Mouse (Mus musculus) stomach, postnatal 0 days (tissue): ENCODE results near the gene Oit3. TPM values are rescaled to one million over a fixed set of nuclear protein-coding genes. Genes with fewer than 3 reads are reported as not detected.

Experiments
- ATAC-seq: fragments of 200-750 bp; cut with Nextera tagmentation; 2 replicates; pipeline ENCODE4 v1.8.0; 2017; ENCODE audit not compliant: low FRiP score, low TSS enrichment
- DNase-seq: peaks from one replicate; pipeline ENCODE4 v3.0.0-alpha.2; 2016; ENCODE audit warnings: low spot score
- H3K27ac ChIP-seq: fragments of 300-500 bp; sonication (generic); replicated peaks from 2 replicates; pipeline ENCODE4 v1.5.1; 2014; ENCODE audit warnings: mild to moderate bottlenecking, control low read depth
- H3K27me3 ChIP-seq: fragments of 300-500 bp; sonication (generic); 2 replicates; pipeline ENCODE4 v1.6.1; 2014; ENCODE audit warnings: low read length; ENCODE audit not compliant: control insufficient read depth, insufficient read depth
- H3K36me3 ChIP-seq: fragments of 300-500 bp; sonication (generic); 2 replicates; pipeline ENCODE4 v1.6.1; 2014; ENCODE audit warnings: low read length, mixed read lengths; ENCODE audit not compliant: control insufficient read depth, insufficient read depth
- H3K4me1 ChIP-seq: fragments of 300-500 bp; sonication (generic); replicated peaks from 2 replicates; pipeline ENCODE4 v1.6.1; 2014; ENCODE audit warnings: antibody characterized with exemption; ENCODE audit not compliant: control insufficient read depth, insufficient read depth
- H3K4me2 ChIP-seq: fragments of 300-500 bp; sonication (generic); replicated peaks from 2 replicates; pipeline ENCODE4 v1.6.1; 2014; ENCODE audit warnings: low read depth, mild to moderate bottlenecking, control low read depth, moderate library complexity
- H3K4me3 ChIP-seq: fragments of 300-500 bp; sonication (generic); 2 replicates; pipeline ENCODE4 v1.5.1; 2014; ENCODE audit warnings: low read depth, low read length, control low read depth
- H3K9ac ChIP-seq: fragments of 300-500 bp; sonication (generic); 2 replicates; pipeline ENCODE4 v1.6.1; 2014; ENCODE audit warnings: mild to moderate bottlenecking, low read length, control low read depth, mixed read lengths
- H3K9me3 ChIP-seq: fragments of 300-500 bp; sonication (generic); 2 replicates; pipeline ENCODE4 v1.6.1; 2016; ENCODE audit warnings: low read length; ENCODE audit not compliant: control insufficient read depth
- CTCF ChIP-seq: IDR thresholded peaks from 2 replicates; pipeline ENCODE4 v1.5.1; 2016; ENCODE audit warnings: antibody characterized with exemption, low read depth, mild to moderate bottlenecking, moderate library complexity
- EP300 ChIP-seq: optimal IDR thresholded peaks from 2 replicates; pipeline ENCODE3; 2016; ENCODE audit warnings: antibody characterized with exemption
- WGBS: fragments of 180-500 bp; shearing (Covaris S2); extraction: QIAGEN DNeasy Blood & Tissue Kit; methylation state at CpG from one replicate; pipeline ENCODE4 v1.1.7; 2014; 5-methylcytosine and 5-hydroxymethylcytosine counted together
- polyA plus RNA-seq: library from polyadenylated mRNA; unstranded; fragments of >200 nt; fragmentation: Nextera tagmentation; extraction: Ambion mirVana; gene quantifications from 2 replicates; pipeline ENCODE4 v1.2.1, GENCODE M21; 2015

Oit3 gene
- 0.28 and 0.29 TPM in 2 replicates for polyA plus RNA-seq

DNA sequence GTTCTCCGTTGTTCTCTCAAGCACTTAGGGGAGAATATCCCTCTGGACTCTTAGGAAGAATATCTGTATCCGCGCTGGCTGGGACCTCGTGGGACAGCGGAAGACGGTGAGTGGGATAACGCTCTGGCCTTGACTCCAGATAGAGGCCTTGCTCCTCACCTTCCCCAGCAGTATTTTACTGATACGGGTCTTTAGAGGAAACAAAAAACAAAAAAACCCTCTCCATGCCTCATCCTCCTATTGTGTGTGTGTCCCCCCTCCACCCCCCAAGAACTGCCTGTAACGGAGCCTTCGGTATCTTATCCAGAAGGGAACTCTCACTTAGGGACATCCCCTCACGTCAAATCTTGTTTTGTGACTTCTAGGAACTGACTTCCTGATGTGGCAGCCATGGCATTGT is at the start of gene Oit3:
Oit3 (minus strand) TSS at position 44 of the 400 bp plus-strand sequence.
- Histone ChIP-seq H3K27me3 (no peaks in the 10 kb centered on the region), H3K4me1 (peaks cover 3% of the 10 kb centered on the region; the same call in 1 of the 2 replicates), H3K36me3 (no peaks in the 10 kb centered on the region), H3K27ac (no peak within 1 kb of the TSS), H3K4me3 (no peak within 1 kb of the TSS), H3K9me3 (no peaks in the 10 kb centered on the region), H3K4me2 (no peak within 1 kb of the TSS), H3K9ac (no peak within 1 kb of the TSS)
- DNase-seq = no peak
- TF ChIP-seq CTCF (no peak), EP300 (no peak)
- ATAC-seq = no peak
- WGBS = 82% methylated on average over 11 of the region's 11 CpGs

- Histone ChIP-seq H3K9ac (no peak overlapping the region), H3K9me3 (peaks cover 6% of the 10 kb centered on the region; the same call in 1 of the 2 replicates), H3K27ac (no peak overlapping the region), H3K4me1 (no peaks in the 10 kb centered on the region), H3K36me3 (no peaks in the 10 kb centered on the region; the same call in 1 of the 2 replicates), H3K4me3 (no peak overlapping the region), H3K4me2 (no peak overlapping the region), H3K27me3 (no peaks in the 10 kb centered on the region)
- ATAC-seq = no peak
- WGBS = 83% methylated on average over 8 of the region's 8 CpGs
- DNase-seq = no peak
- TF ChIP-seq EP300 (no peak), CTCF (peak; percentile 50)
Observed at GRCm38 (mm10) chr10:59490920-59491319, 49.3 kb upstream of the Oit3 start.

DNA sequence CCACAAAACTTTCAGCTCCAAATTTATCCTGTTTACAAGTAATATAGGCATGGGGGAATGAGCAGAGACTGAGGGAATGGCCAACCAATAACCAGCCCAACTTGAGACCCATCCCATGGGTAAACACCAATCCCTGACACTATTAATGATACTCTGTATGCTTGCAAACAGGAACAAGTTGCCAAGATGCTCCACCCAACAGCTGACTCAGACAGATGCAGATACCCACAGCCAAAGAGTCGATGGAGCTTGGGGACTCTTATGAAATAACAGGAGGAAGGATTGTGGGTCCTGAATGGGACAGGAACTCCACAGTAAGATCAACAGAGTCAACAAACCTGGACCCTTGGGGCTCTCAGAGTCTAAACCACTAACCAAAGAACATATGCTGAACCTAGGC is 47.8 kb upstream of the Oit3 start:
- ATAC-seq (no peak), DNase-seq (no peak)
- H3K36me3 ChIP-seq = no peaks in the 10 kb centered on the region; the same call in 1 of the 2 replicates
- no peak overlapping the region for H3K9ac ChIP-seq
- no peak for TF ChIP-seq CTCF
- TF ChIP-seq EP300 = no peak
- H3K27me3 ChIP-seq = no peaks in the 10 kb centered on the region
- H3K9me3 ChIP-seq = peaks cover 6% of the 10 kb centered on the region; the same call in 1 of the 2 replicates
- WGBS = 72% methylated on average over 1 of the region's 1 CpGs
- H3K4me1 ChIP-seq = no peaks in the 10 kb centered on the region
- no peak overlapping the region for H3K27ac ChIP-seq
- no peak overlapping the region for H3K4me2 ChIP-seq
- no peak overlapping the region for H3K4me3 ChIP-seq

GRCm38 (mm10) chr10:59487351-59487750 is 45.8 kb upstream of the Oit3 start:
- Histone ChIP-seq H3K9ac (no peak overlapping the region), H3K4me2 (no peak overlapping the region), H3K4me1 (no peaks in the 10 kb centered on the region), H3K9me3 (peaks cover 6% of the 10 kb centered on the region; the same call in 1 of the 2 replicates), H3K27ac (no peak overlapping the region), H3K4me3 (no peak overlapping the region), H3K27me3 (no peaks in the 10 kb centered on the region), H3K36me3 (no peaks in the 10 kb centered on the region; the same call in 1 of the 2 replicates)
- no peak for TF ChIP-seq EP300
- no peak for TF ChIP-seq CTCF
- WGBS = 79% methylated on average over 2 of the region's 2 CpGs
- DNase-seq = no peak
- no peak for ATAC-seq

DNA sequence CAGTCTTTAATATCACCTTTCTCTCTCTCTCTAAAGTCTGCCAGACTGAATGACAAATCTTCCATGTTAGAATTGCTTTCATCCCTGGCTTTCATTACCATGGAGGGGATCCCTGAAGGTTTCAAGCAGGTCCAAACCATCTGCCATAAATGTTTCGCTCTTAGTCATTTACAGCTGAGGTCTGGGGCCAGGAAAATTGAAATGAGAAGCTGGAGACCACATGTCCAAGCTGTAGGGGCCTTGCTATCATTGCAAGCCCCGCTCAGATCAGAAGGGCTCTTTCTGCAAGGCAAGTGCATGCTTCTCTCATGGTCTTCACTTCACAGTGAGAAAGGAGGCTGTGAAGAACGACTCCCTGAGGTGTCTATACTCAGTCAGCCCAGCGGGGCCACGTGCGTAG is 42.7 kb upstream of the Oit3 start:
- Histone ChIP-seq H3K4me1 (no peaks in the 10 kb centered on the region), H3K9me3 (no peaks in the 10 kb centered on the region), H3K27me3 (no peaks in the 10 kb centered on the region), H3K4me2 (no peak overlapping the region), H3K4me3 (no peak overlapping the region), H3K36me3 (no peaks in the 10 kb centered on the region; the same call in 1 of the 2 replicates), H3K27ac (no peak overlapping the region), H3K9ac (no peak overlapping the region)
- WGBS = 90% methylated on average over 6 of the region's 6 CpGs
- no peak for ATAC-seq
- DNase-seq = no peak
- no peak for TF ChIP-seq EP300
- no peak for TF ChIP-seq CTCF

DNA sequence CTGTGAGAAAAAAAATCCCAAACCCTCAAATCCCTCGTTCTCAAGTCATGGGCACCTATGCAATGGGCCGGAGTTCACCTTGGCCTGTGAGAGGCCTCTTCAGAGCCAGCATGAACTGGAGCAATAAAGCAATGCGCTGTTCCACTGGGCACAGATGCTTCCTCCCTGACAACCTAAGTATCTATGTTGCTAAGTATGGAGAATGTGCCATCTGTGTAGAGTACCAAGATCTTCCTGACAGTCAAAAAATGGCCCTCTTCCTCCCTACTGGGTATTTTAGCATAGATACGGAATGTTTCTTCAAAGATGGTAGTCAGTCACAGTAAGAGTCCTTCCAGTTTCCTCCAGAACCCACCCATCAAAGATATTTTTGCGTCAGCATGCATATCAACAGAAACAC is 39.8 kb upstream of the Oit3 start:
- ATAC-seq = no peak
- 91% methylated on average over 5 of the region's 5 CpGs for WGBS
- H3K9me3 ChIP-seq = no peaks in the 10 kb centered on the region
- H3K4me3 ChIP-seq = no peak overlapping the region
- no peak overlapping the region for H3K9ac ChIP-seq
- no peak overlapping the region for H3K4me2 ChIP-seq
- no peak overlapping the region for H3K27ac ChIP-seq
- no peaks in the 10 kb centered on the region for H3K27me3 ChIP-seq
- H3K36me3 ChIP-seq = no peaks in the 10 kb centered on the region
- H3K4me1 ChIP-seq = no peaks in the 10 kb centered on the region
- TF ChIP-seq CTCF (no peak), EP300 (no peak)
- no peak for DNase-seq
